Mouse (Mus musculus) heart, embryonic 14.5 days (tissue): ENCODE data around the gene Prkag1. TPM values are rescaled to one million over a fixed set of nuclear protein-coding genes. Genes with fewer than 3 reads are reported as not detected.

Experiments
- ATAC-seq: fragments of 200-750 bp; cut with Nextera tagmentation; 2 replicates; pipeline ENCODE4 v1.8.0; 2017; ENCODE audit warnings: low read depth, moderate TSS enrichment; ENCODE audit not compliant: insufficient number of reproducible peaks, insufficient read depth, low FRiP score
- H3K27ac ChIP-seq, 2 experiments: fragments of 200-500 bp in 1 of 2; fragments of 300-500 bp in 1 of 2; sonication (generic) in 1 of 2; replicated peaks in 1 of 2; 2 replicates each; pipeline ENCODE4 v1.5.1; 2012 to 2014; ENCODE audit warnings: low read depth in 2 of 2, low read length in 2 of 2, control low read depth in 1 of 2, mild to moderate bottlenecking in 1 of 2, mixed read lengths in 1 of 2; ENCODE audit not compliant: control insufficient read depth in 1 of 2, insufficient read depth in 1 of 2
- H3K27me3 ChIP-seq: fragments of 300-500 bp; sonication (generic); 2 replicates; pipeline ENCODE4 v1.6.1; 2014; ENCODE audit warnings: mild to moderate bottlenecking, low read length, control low read depth; ENCODE audit not compliant: control insufficient read depth, insufficient read depth
- H3K36me3 ChIP-seq: fragments of 300-500 bp; sonication (generic); 2 replicates; pipeline ENCODE4 v1.6.1; 2014; ENCODE audit warnings: mild to moderate bottlenecking, control low read depth, low read length, mixed read lengths; ENCODE audit not compliant: control insufficient read depth, insufficient read depth
- H3K4me1 ChIP-seq, 2 experiments: fragments of 200-500 bp in 1 of 2; fragments of 300-500 bp in 1 of 2; sonication (generic) in 1 of 2; 2 replicates each; pipeline ENCODE4 v1.6.1; 2012 to 2014; ENCODE audit warnings: low read length in 2 of 2, control low read depth in 1 of 2, mixed read lengths in 1 of 2; ENCODE audit not compliant: control insufficient read depth in 2 of 2, insufficient read depth in 2 of 2
- H3K4me2 ChIP-seq: fragments of 300-500 bp; sonication (generic); 2 replicates; pipeline ENCODE4 v1.6.1; 2014; ENCODE audit warnings: mild to moderate bottlenecking, low read length
- H3K4me3 ChIP-seq, 2 experiments: fragments of 200-500 bp in 1 of 2; fragments of 300-500 bp in 1 of 2; sonication (generic) in 1 of 2; 2 replicates each; pipeline ENCODE4 v1.5.1; 2012 to 2014; ENCODE audit warnings: low read length in 2 of 2, mild to moderate bottlenecking in 2 of 2, control low read depth in 1 of 2, low read depth in 1 of 2, moderate library complexity in 1 of 2; ENCODE audit not compliant: control insufficient read depth in 1 of 2, insufficient read depth in 1 of 2
- H3K9ac ChIP-seq: fragments of 300-500 bp; sonication (generic); 2 replicates; pipeline ENCODE4 v1.6.1; 2014; ENCODE audit warnings: mild to moderate bottlenecking, low read length
- H3K9me3 ChIP-seq: fragments of 300-500 bp; sonication (generic); 2 replicates; pipeline ENCODE4 v1.6.1; 2016; ENCODE audit warnings: low read length, control low read depth; ENCODE audit not compliant: control insufficient read depth
- WGBS: fragments of 180-500 bp; shearing (Covaris S2); extraction: QIAGEN DNeasy Blood & Tissue Kit; methylation state at CpG from one replicate; pipeline ENCODE4 v1.1.7; 2014; 5-methylcytosine and 5-hydroxymethylcytosine counted together
- polyA plus RNA-seq: library from polyadenylated mRNA; unstranded; fragments of >200 nt; fragmentation: Nextera tagmentation; extraction: Ambion mirVana; gene quantifications from 2 replicates; pipeline ENCODE4 v1.2.1, GENCODE M21; 2014

Gene Prkag1
- polyA plus RNA-seq, 1 experiment from 2014 or later: 82.0 TPM

DNA sequence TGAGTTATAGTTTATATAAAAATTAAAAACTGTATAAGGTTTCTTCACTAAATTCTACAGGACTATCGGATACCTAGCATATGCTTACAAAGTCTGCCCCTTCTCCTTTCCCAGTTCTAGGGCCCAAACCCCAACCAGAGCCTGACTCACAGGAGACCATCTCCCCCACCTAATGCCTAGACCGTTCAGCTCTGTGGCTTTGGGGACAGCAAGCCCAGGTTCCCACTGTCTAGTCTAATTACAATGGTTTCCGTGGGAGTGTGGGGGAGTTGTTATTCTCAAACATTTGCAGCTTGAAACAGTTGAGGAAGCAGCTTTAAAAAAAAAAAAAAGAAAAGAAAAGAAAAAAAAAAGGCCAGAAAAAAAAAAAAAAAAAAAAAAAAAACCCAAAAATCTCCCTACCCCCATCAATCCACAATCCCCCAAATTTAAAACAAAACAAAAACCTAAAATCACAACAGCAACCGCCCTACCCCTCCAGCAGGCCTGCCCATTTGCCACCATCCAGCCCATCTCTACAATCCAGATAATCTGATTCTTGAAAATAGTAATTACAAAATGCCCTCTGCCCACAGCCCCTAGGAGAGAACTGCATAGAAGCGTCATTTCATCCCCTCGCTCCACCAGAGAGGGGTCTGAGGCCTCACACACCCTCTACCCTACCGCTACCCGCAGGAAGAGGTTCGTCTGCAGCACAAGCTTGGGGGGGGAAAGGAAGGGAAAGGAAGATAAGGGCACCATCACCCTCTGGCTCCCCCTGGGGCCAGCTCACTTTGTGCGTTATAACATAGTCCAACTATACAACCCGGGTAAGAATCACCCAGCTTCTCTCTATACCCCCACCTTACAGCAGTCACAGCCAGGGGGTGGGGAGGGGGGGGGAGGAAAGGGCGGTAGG, 1.1 kb upstream of the Prkag1 start:
- no peak for ATAC-seq
- H3K27ac ChIP-seq: peak overlapping the region; percentile 60 to 99
- H3K36me3 ChIP-seq: peaks cover 55% of the 10 kb centered on the region
- H3K4me1 ChIP-seq: peaks cover 14 to 23% of the 10 kb centered on the region in 2 experiments
- peak overlapping the region; percentile 97; the same call in 1 of the 2 replicates for H3K9ac ChIP-seq
- 40% methylated on average over 12 of the region's 12 CpGs for WGBS
- no peak overlapping the region for H3K4me3 ChIP-seq
- H3K4me2 ChIP-seq: peak overlapping the region; percentile 69
- no peaks in the 10 kb centered on the region for H3K27me3 ChIP-seq
- H3K9me3 ChIP-seq: no peaks in the 10 kb centered on the region

- peaks cover 48% of the 10 kb centered on the region for H3K36me3 ChIP-seq
- peak overlapping the region; percentile 69 for H3K4me2 ChIP-seq
- H3K27me3 ChIP-seq: no peaks in the 10 kb centered on the region
- H3K4me3 ChIP-seq: peak overlapping the region; percentile 32 to 83
- H3K27ac ChIP-seq: peak overlapping the region; percentile 93 to 99
- WGBS: 14% methylated on average over 9 of the region's 9 CpGs
- no peak for ATAC-seq
- no peaks in the 10 kb centered on the region for H3K9me3 ChIP-seq
- peaks cover 14 to 30% of the 10 kb centered on the region in 2 experiments for H3K4me1 ChIP-seq
- peak overlapping the region; percentile 97 for H3K9ac ChIP-seq
These were observed 339 bp upstream of the Prkag1 start for GRCm38 (mm10) chr15:98831684-98832035.

DNA sequence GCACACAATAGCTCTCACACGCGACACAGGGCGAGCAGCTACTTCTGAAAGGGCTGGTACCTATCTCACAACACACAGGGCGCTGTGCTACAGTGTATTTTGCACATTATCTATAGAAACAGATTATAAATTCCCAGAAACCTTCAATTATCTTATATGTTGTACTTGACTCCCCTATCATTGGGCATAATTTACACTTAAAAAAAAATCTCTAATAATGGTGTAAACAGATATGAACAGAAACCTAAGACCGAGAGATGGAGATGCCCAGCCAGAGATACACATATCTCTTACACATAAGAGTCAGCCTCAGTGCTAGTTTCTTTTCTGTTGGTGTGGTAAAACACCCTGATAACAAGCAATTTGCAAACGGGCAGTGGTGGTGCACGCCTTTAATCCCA, 3.7 kb downstream of the Prkag1 start:
- Histone ChIP-seq H3K27ac (no peak overlapping the region; a peak in 1 of 4 replicates), H3K4me2 (no peak overlapping the region), H3K27me3 (no peaks in the 10 kb centered on the region), H3K36me3 (peaks cover 37% of the 10 kb centered on the region), H3K4me1 (peaks cover 10 to 21% of the 10 kb centered on the region in 2 experiments), H3K9me3 (no peaks in the 10 kb centered on the region), H3K4me3 (no peak overlapping the region), H3K9ac (no peak overlapping the region)
- 74% methylated on average over 7 of the region's 7 CpGs for WGBS
- ATAC-seq: no peak

DNA sequence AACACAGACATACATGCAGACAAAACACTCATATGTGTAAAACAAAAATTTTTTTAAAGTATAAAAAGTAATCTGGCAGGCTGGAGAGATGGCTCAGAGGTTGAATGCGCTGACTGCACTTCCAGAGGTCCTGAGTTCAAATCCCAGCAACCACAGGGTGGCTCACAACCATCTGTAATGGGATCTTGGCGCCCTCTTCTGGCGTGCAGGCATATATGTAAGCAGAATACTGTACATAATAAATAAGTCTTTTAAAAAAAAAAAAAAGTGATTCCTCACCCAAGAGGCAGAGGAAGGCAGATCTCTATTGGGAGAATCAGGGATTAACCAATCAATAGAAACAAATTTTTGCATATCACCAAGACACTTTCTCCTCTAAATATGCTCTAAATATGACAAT, 7.9 kb downstream of the Prkag1 start:
- Histone ChIP-seq H3K4me3 (no peak overlapping the region), H3K9ac (no peak overlapping the region), H3K27ac (no peak overlapping the region), H3K27me3 (no peaks in the 10 kb centered on the region), H3K9me3 (no peaks in the 10 kb centered on the region), H3K36me3 (peaks cover 65% of the 10 kb centered on the region), H3K4me2 (no peak overlapping the region), H3K4me1 (peaks cover 9 to 25% of the 10 kb centered on the region in 2 experiments)
- 61% methylated on average over 3 of the region's 3 CpGs for WGBS
- no peak for ATAC-seq

DNA sequence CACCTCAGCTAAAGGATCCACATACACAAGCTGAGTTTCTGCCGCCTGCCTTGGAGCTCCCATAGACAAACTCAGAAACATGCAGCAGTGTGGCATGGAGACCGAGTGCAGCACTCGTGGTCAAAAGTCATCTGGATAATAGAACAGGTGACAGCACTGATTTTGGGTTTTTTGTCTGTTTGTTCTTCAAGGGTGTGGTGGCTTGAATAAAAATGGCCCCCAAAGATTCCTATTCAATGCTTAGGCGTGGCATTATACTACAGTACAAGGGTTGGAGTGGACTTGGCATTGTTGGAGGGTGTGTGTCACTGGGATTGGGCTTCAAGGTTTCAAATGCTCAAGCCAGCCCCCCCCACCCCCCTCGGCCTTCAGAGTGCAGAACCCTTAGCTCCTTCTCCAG, 9.2 kb downstream of the Prkag1 start:
- Histone ChIP-seq H3K27ac (no peak overlapping the region), H3K4me2 (no peak overlapping the region), H3K4me1 (peaks cover 5 to 16% of the 10 kb centered on the region in 2 experiments; a peak in 3 of 4 replicates), H3K9ac (no peak overlapping the region), H3K36me3 (peaks cover 62% of the 10 kb centered on the region), H3K4me3 (no peak overlapping the region), H3K9me3 (no peaks in the 10 kb centered on the region), H3K27me3 (no peaks in the 10 kb centered on the region)
- WGBS: 91% methylated on average over 5 of the region's 5 CpGs
- ATAC-seq: no peak

- Histone ChIP-seq H3K9ac (no peak overlapping the region), H3K4me1 (peaks cover 5 to 11% of the 10 kb centered on the region in 2 experiments; a peak in 3 of 4 replicates), H3K36me3 (peaks cover 68% of the 10 kb centered on the region), H3K27me3 (no peaks in the 10 kb centered on the region), H3K27ac (no peak overlapping the region), H3K9me3 (no peaks in the 10 kb centered on the region), H3K4me3 (no peak overlapping the region), H3K4me2 (no peak overlapping the region)
- 45% methylated on average over 10 of the region's 10 CpGs for WGBS
- ATAC-seq: no peak
These were observed 9.9 kb downstream of the Prkag1 start for GRCm38 (mm10) chr15:98821403-98821802.

DNA sequence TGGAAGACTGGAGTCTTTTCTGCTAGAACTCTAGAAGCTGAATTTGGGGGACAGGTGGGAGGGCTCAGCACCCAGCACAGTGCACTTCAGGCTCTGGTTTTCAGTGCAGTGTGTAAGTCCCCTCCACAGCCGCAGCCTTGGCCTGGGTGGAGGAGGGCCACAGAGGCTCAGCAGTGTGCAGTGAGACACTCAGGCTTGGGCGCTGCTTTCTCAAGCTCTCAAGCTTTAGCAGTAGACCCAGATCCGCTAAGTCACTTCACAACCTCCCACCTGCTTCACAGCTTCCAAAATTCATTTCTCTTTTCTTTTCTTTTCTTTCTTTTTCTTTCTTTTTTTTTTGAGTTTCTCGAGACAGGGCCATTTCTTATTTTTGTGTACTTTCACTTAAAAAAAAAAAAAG, 10.4 kb downstream of the Prkag1 start:
- H3K4me2 ChIP-seq: no peak overlapping the region
- H3K9me3 ChIP-seq: no peaks in the 10 kb centered on the region
- peak overlapping the region; percentile 7 to 48; a peak in 1 of 4 replicates for H3K27ac ChIP-seq
- H3K27me3 ChIP-seq: no peaks in the 10 kb centered on the region
- peaks cover 72% of the 10 kb centered on the region for H3K36me3 ChIP-seq
- no peak for ATAC-seq
- no peak overlapping the region for H3K4me3 ChIP-seq
- WGBS: 66% methylated on average over 4 of the region's 4 CpGs
- peaks cover 5 to 11% of the 10 kb centered on the region in 2 experiments; a peak in 3 of 4 replicates for H3K4me1 ChIP-seq
- H3K9ac ChIP-seq: peak overlapping the region; percentile 51; the same call in 1 of the 2 replicates
